Mouse (Mus musculus) leukemia stem cell, adult 10-12 weeks (primary cell): ENCODE data around the gene C1qtnf5. TPM values are rescaled to one million over a fixed set of nuclear protein-coding genes. Genes with fewer than 3 reads are reported as not detected.

Source experiments
- polyA plus RNA-seq: library from polyadenylated mRNA; stranded (reverse); fragments of >175 nt; gene quantifications from 2 replicates; pipeline ENCODE4 v1.2.3, GENCODE M21; 2012; ENCODE audit warnings: low replicate concordance

C1qtnf5 gene
- 2.1 and 3.0 TPM in 2 replicates for polyA plus RNA-seq

DNA sequence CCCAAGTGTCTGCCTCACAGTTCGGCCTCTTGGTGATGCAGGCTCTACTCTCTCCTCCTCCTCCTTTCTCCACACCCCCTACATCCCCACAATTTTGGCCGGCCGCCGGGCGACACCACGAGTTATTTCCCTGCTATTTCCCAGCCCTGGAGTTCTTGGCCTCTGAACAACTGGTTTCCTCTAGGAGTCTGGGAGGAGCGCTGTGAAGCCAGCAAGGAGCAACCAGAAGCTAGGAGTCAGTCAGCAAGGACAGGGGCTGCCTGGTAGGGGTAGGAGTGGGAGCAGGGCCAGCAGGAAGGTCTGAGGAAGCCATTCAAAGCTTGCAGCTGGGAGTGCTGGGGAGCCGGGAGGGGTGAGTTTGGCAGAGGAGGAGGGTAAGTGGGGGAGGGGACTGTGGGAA is at the start of gene C1qtnf5:
TSS of gene C1qtnf5 (plus strand) at position 136 of the 400 bp plus-strand sequence.

DNA sequence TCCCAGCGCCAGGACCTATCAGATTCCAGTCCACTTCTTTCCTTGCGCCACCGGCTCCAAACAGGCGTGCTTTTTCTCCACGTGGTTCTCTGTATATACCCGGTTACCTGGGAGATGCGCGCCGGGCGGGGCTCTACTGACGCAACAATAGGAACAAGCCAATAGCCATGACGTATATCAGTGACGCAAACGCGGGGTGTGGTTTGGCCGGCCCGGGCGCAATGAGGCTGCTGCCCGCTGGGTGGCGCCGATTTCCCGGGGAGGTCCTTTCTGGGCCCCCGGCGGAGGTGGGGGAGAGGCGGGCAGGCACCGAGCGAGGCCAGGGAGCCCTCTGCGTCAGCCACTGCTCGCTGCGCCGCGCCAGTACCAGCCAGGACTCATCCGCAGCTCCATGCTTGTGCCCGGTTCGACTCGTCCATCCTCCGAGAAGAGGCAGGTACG is 40.2 kb upstream of the C1qtnf5 start, which contains the start of gene Usp2:
TSS of gene Usp2 (plus strand) at position 237 of the 441 bp plus-strand sequence.

DNA sequence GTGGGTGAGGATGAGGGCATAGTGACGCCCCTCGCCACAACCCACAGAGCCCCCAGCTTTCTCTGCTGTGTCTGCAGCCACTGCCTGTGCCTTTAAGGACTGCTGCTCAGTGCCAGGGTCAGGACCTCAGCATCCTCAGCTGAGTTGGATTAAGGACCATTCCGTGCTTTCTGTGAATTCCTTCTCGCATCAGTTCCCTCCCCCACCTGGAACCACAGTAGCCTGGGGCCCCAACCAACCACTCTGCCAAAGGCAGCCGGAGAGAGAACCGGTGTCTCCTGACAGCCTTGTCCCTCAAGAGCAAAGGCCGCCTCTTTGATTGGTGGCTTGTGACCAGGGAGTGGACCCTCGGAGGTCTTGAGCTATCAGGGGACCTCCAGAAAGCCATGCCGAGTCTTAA is 5.6 kb upstream of the C1qtnf5 start, which contains the start of gene Mfrp:
TSS of gene Mfrp (plus strand) at position 240 of the 400 bp plus-strand sequence.

DNA sequence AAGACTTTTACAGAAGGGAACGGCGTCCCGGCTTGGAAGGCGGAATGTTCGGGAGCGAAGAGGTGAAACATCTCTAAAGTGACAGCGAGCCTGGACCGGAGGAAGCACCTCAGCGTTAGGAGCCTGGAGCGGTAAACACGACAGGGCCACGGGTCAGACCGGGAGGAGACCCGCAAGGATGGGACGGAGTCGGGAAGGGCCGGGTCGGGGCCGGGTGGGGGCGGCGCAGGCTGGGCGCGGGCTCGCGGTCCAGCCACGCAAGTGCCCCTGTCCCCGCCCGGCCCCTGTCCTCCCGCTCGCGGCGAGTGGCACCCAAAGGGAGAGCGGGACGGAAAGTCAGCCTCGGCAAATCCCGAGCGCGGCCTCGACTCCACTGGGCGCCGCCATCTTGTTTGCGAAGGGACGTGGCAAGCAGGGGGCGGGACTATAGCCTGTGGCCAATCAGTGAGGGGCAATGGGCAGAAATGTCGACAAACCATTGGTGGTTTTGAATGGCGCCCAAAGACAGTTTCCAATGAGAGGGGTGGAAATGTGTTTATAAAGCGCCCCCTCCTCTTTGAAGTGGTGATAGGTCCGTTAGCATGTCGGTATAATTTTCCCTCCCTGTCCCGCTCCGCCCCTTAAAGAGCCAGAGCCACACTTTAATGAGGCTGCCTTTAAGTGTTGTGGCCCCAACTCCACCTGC is 6.2 kb downstream of the C1qtnf5 start, which contains the start of the genes Gm49380 and Rnf26:
TSS of gene Gm49380 (minus strand) at position 396 of the 685 bp plus-strand sequence.
TSS of gene Rnf26 (minus strand) at position 413 of the 685 bp plus-strand sequence.

DNA sequence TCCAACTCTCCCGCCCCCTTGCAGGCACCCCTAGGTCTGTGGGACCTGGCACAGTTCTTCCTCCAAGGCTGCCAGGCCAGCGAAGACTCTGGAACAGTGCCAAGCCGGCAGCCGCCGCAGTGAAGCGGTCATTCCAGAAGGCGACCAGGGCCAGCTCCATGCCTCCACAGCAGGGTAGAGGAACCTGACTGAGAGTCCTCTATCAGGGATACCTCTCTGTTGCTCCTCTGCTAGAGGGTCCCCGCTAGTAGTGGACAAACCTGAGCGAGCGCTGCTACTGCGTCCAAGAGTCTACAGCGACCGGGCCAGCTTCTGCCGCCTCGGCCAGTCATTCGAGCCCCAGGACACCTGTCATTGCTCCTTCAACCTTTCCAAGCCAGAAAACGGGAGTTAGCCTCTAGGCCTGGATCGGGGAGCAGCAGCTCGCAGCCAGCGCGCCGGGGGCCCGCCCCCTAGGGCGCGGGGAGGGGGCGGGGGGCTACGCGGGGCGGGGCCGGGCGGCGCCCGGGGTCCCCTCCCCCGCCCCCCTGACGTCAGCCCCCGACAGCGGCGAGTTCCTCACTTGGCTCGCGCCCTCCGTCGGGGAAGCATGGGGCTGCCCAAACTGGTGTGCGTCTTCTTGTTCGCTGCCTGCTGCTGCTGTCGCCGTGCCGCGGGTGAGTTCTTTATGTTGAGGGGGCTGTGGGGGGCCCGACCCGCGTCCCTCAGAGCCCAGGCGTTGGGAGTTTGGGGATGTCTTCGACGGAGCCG is 27.2 kb downstream of the C1qtnf5 start, which contains the start of gene Mcam:
TSS of gene Mcam (plus strand) at position 369 of the 750 bp plus-strand sequence.

Other genes starting within 250 kb of the C1qtnf5 start
- 6.4 and 39.0 TPM in 2 replicates for gene Thy1, start 63.9 kb upstream of the C1qtnf5 start, polyA plus RNA-seq
- gene Usp2, start 40.2 kb upstream of the C1qtnf5 start, polyA plus RNA-seq = 1.1 and 4.2 TPM in 2 replicates
- gene Mfrp, start 5.5 kb upstream of the C1qtnf5 start, polyA plus RNA-seq = not detected in 2 replicates
- gene Gm49380, start 6.3 kb downstream of the C1qtnf5 start, polyA plus RNA-seq = not detected in 2 replicates
- gene Rnf26, start 6.3 kb downstream of the C1qtnf5 start, polyA plus RNA-seq = 33.2 and 75.2 TPM in 2 replicates
- gene Mcam, start 27.2 kb downstream of the C1qtnf5 start, polyA plus RNA-seq = 0.79 and 1.2 TPM in 2 replicates
- 11.0 and 15.0 TPM in 2 replicates for gene Cbl, start 126.8 kb downstream of the C1qtnf5 start, polyA plus RNA-seq
- gene Ccdc153, start 133.4 kb downstream of the C1qtnf5 start, polyA plus RNA-seq = not detected in 2 replicates
- 0.33 and 0.35 TPM in 2 replicates for gene Pdzd3, start 144.2 kb downstream of the C1qtnf5 start, polyA plus RNA-seq
- 3.5 and 3.6 TPM in 2 replicates for gene Nlrx1, start 161.4 kb downstream of the C1qtnf5 start, polyA plus RNA-seq
- gene Abcg4, start 181.4 kb downstream of the C1qtnf5 start, polyA plus RNA-seq = 73.8 and 199 TPM in 2 replicates
- 7.4 and 9.9 TPM in 2 replicates for gene Hinfp, start 198.4 kb downstream of the C1qtnf5 start, polyA plus RNA-seq
- 216 and 324 TPM in 2 replicates for gene C2cd2l, start 213.0 kb downstream of the C1qtnf5 start, polyA plus RNA-seq
- gene Dpagt1, start 218.8 kb downstream of the C1qtnf5 start, polyA plus RNA-seq = 8.4 and 13.8 TPM in 2 replicates
- gene H2afx, start 227.4 kb downstream of the C1qtnf5 start, polyA plus RNA-seq = 825 and 1,471 TPM in 2 replicates
- gene Hmbs, start 237.0 kb downstream of the C1qtnf5 start, polyA plus RNA-seq = 173 and 677 TPM in 2 replicates